Mouse (Mus musculus) kidney, embryonic 15.5 days (tissue): ENCODE results near the gene Clec2d. TPM values are rescaled to one million over a fixed set of nuclear protein-coding genes. Genes with fewer than 3 reads are reported as not detected.
A peak's percentile ranks its signal among the peaks of the same experiment; 100 is the strongest.
"Not testable (repeated sequence)": the region's sequence is repeated elsewhere in the genome, so short reads cannot be mapped to it uniquely, and the experiment has no call there.

ENCODE experiments used
- ATAC-seq: fragments of 200-750 bp; cut with Nextera tagmentation; replicated peaks from 2 replicates; pipeline ENCODE4 v1.8.0; 2017; ENCODE audit warnings: moderate TSS enrichment; ENCODE audit not compliant: low FRiP score
- H3K27ac ChIP-seq: fragments of 300-500 bp; sonication (generic); 2 replicates; pipeline ENCODE4 v1.5.1; 2015; ENCODE audit warnings: mild to moderate bottlenecking, inconsistent platforms
- H3K27me3 ChIP-seq: fragments of 300-500 bp; sonication (generic); 2 replicates; pipeline ENCODE4 v1.6.1; 2015; ENCODE audit warnings: inconsistent platforms
- H3K36me3 ChIP-seq: fragments of 300-500 bp; sonication (generic); 2 replicates; pipeline ENCODE4 v1.6.1; 2015; ENCODE audit warnings: inconsistent platforms
- H3K4me1 ChIP-seq: fragments of 300-500 bp; sonication (generic); 2 replicates; pipeline ENCODE4 v1.6.1; 2015; ENCODE audit warnings: inconsistent platforms
- H3K4me2 ChIP-seq: fragments of 300-500 bp; sonication (generic); 2 replicates; pipeline ENCODE4 v1.6.1; 2015; ENCODE audit warnings: moderate library complexity, mild to moderate bottlenecking, inconsistent platforms
- H3K4me3 ChIP-seq: fragments of 300-500 bp; sonication (generic); replicated peaks from 2 replicates; pipeline ENCODE4 v1.5.1; 2015; ENCODE audit warnings: mild to moderate bottlenecking, inconsistent platforms
- H3K9ac ChIP-seq: fragments of 300-500 bp; sonication (generic); 2 replicates; pipeline ENCODE4 v1.6.1; 2015; ENCODE audit warnings: mild to moderate bottlenecking, inconsistent platforms
- H3K9me3 ChIP-seq: fragments of 300-500 bp; sonication (generic); replicated peaks from 2 replicates; pipeline ENCODE4 v1.6.1; 2016; ENCODE audit warnings: inconsistent platforms
- WGBS: fragments of 180-500 bp; shearing (Covaris S2); methylation state at CpG from one replicate; pipeline ENCODE4 v1.1.7; 2015; ENCODE audit warnings: mixed read lengths; 5-methylcytosine and 5-hydroxymethylcytosine counted together
- polyA plus RNA-seq: library from polyadenylated mRNA; unstranded; fragments of >200 nt; fragmentation: Nextera tagmentation; extraction: Ambion mirVana; gene quantifications from 2 replicates; pipeline ENCODE4 v1.2.1, GENCODE M21; 2015

Gene Clec2d
- polyA plus RNA-seq, 1 experiment from 2014 or later: 0.51 TPM

DNA sequence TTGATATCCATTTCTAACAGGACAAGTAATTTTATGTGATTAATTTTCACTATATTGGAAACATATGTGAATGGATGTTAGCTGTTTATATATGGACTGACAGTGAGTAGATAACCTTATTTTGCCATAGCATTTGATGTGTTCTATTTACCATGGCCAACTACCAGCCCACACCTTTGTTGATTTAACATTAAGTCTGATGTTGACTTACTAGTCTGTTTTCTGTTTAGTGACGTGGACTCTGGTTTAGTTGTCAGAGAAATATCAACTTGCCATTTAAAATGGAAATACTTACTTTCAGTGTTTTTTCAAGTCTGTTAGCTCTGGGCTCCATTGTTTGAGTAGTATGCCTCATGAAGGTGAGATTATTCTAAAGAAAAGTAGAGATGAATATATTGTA lies 3.8 kb upstream of the Clec2d start:
- Histone ChIP-seq H3K36me3 (no peaks in the 10 kb centered on the region), H3K4me3 (no peak overlapping the region), H3K27ac (no peak overlapping the region), H3K4me1 (no peaks in the 10 kb centered on the region), H3K4me2 (no peak overlapping the region), H3K9me3 (no peaks in the 10 kb centered on the region), H3K27me3 (no peaks in the 10 kb centered on the region), H3K9ac (no peak overlapping the region)
- WGBS: 72% methylated on average over 1 of the region's 1 CpGs
- ATAC-seq: no peak

- Histone ChIP-seq H3K36me3 (peaks cover 7% of the 10 kb centered on the region), H3K27ac (no peak overlapping the region), H3K4me1 (peaks cover 2% of the 10 kb centered on the region; the same call in 1 of the 2 replicates), H3K4me3 (no peak overlapping the region), H3K4me2 (no peak overlapping the region), H3K27me3 (no peaks in the 10 kb centered on the region), H3K9ac (no peak overlapping the region), H3K9me3 (no peaks in the 10 kb centered on the region)
- 84% methylated on average over 2 of the region's 2 CpGs for WGBS
- no peak for ATAC-seq
These were observed 1.1 kb upstream of the Clec2d start for GRCm38 (mm10) chr6:129179281-129179680.

- H3K36me3 ChIP-seq: peaks cover 13% of the 10 kb centered on the region
- H3K27ac ChIP-seq, ATAC-seq, H3K4me2 ChIP-seq, H3K9ac ChIP-seq, H3K9me3 ChIP-seq, H3K4me1 ChIP-seq, H3K4me3 ChIP-seq, H3K27me3 ChIP-seq: not testable (repeated sequence)
- WGBS: 50% methylated on average over 1 of the region's 1 CpGs
These were observed 584 bp upstream of the Clec2d start for GRCm38 (mm10) chr6:129179831-129180230.

DNA sequence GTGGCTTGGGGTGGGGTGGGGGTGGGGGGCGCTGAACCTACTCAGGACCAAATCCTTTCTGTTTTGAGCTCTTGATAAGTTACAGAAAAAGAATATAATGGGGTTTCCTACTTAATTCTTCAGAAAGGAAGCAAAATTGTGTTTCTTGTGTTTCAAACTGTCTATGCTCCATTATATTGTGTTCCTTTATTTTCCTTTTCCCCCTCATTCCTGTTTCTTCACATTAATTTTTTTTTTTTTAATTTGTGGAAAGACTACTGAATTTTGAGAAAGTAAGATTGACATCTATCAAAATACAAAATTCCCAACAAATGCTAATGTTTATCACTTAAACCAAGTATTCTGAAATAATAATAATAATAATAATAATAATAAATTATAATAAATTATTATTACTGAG lies 834 bp downstream of the Clec2d start:
- Histone ChIP-seq H3K4me1 (peaks cover 2% of the 10 kb centered on the region; the same call in 1 of the 2 replicates), H3K27ac (peak overlapping the region; percentile 96), H3K9ac (peak overlapping the region; percentile 46), H3K27me3 (no peaks in the 10 kb centered on the region), H3K4me3 (peak overlapping the region; percentile 50), H3K36me3 (peaks cover 27% of the 10 kb centered on the region), H3K9me3 (no peaks in the 10 kb centered on the region), H3K4me2 (peak overlapping the region; percentile 54)
- no peak for ATAC-seq
- WGBS: 7% methylated on average over 1 of the region's 1 CpGs

- peak overlapping the region; percentile 39 for H3K9ac ChIP-seq
- H3K4me3 ChIP-seq: peak overlapping the region; percentile 42
- peak overlapping the region; percentile 41; the same call in 1 of the 2 replicates for H3K27ac ChIP-seq
- no peak for ATAC-seq
- no peaks in the 10 kb centered on the region for H3K9me3 ChIP-seq
- peak overlapping the region; percentile 49 for H3K4me2 ChIP-seq
- no peaks in the 10 kb centered on the region for H3K27me3 ChIP-seq
- peaks cover 2% of the 10 kb centered on the region; the same call in 1 of the 2 replicates for H3K4me1 ChIP-seq
- peaks cover 31% of the 10 kb centered on the region for H3K36me3 ChIP-seq
These were observed 1.3 kb downstream of the Clec2d start for GRCm38 (mm10) chr6:129181683-129182082.

DNA sequence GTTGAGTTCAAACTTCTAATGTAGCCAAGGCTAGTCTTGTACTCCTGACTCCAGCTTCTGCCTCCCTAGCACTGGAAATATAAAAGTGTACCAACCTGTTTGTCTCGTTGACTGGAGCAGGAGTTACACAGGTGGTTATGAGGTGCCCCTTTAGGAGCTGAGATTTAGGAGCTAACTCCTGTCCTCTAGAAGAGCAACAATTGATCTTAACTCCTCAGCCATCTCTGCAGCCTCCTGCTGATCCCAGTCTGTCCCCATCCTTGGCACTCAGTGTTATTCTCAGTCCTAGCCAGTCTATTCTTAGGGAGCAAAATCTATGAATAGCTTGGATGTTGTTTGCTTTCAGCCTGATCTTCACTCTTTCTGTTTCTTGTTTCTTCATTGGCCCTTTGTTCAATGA lies 2.1 kb downstream of the Clec2d start:
- Histone ChIP-seq H3K36me3 (peaks cover 34% of the 10 kb centered on the region), H3K27me3 (no peaks in the 10 kb centered on the region), H3K27ac (no peak overlapping the region), H3K4me3 (peak overlapping the region; percentile 34), H3K4me2 (peak overlapping the region; percentile 55), H3K9ac (no peak overlapping the region), H3K4me1 (peaks cover 2% of the 10 kb centered on the region; the same call in 1 of the 2 replicates), H3K9me3 (no peaks in the 10 kb centered on the region)
- WGBS: 76% methylated on average over 1 of the region's 1 CpGs
- no peak for ATAC-seq

DNA sequence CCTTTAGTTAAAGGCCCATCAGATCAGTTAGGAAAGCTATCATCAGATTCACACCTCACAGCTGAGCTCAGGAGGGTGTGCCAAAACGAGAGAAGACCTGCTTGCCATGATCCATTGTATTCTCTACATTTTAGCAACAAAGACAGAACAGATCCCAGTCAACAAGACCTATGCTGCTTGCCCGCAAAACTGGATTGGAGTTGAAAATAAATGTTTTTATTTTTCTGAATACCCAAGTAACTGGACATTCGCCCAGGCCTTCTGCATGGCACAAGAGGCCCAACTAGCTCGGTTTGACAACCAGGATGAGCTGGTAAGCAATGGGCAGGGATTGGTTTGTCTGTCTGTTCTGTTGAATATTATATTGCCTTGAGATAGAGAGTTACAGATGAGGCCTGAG lies 3.6 kb downstream of the Clec2d start:
- Histone ChIP-seq H3K36me3 (peaks cover 34% of the 10 kb centered on the region), H3K4me2 (0 out of 2 replicates have a peak overlapping the region, but pooled peaks have one; percentile 10)
- H3K9me3 ChIP-seq, H3K27me3 ChIP-seq, H3K4me1 ChIP-seq, H3K4me3 ChIP-seq, ATAC-seq, H3K9ac ChIP-seq, H3K27ac ChIP-seq: not testable (repeated sequence)
- WGBS: 88% methylated on average over 4 of the region's 4 CpGs

- H3K4me3 ChIP-seq: no peak overlapping the region
- H3K27ac ChIP-seq: no peak overlapping the region
- no peak overlapping the region for H3K4me2 ChIP-seq
- H3K36me3 ChIP-seq: peaks cover 34% of the 10 kb centered on the region
- no peak for ATAC-seq
- H3K9me3 ChIP-seq: no peaks in the 10 kb centered on the region
- H3K4me1 ChIP-seq: peaks cover 2% of the 10 kb centered on the region; the same call in 1 of the 2 replicates
- H3K9ac ChIP-seq: no peak overlapping the region
- 85% methylated on average over 5 of the region's 5 CpGs for WGBS
- H3K27me3 ChIP-seq: no peaks in the 10 kb centered on the region
These were observed 4.4 kb downstream of the Clec2d start for GRCm38 (mm10) chr6:129184788-129185187.

DNA sequence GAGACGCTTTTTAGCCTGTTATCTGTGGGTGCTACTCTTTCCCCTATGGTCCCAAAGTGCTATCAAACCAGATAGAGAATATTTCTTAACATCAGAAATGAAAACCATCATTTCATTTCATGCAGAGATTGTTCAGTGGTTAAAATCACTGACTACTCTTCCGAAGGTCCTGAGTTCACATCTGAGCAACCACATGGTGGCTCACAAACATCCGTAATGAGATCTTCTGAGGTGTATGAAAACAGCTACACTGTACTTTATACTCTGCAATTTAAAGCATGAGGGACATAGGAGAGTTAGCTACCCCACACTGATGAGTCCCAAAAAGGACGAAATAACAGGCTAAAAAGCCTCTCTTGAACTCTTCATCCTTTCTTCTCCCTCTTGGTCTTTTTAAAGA lies 5.6 kb downstream of the Clec2d start:
- Histone ChIP-seq H3K4me2 (no peak overlapping the region), H3K9ac (no peak overlapping the region), H3K27me3 (no peaks in the 10 kb centered on the region), H3K36me3 (peaks cover 34% of the 10 kb centered on the region), H3K27ac (no peak overlapping the region), H3K9me3 (no peaks in the 10 kb centered on the region), H3K4me3 (no peak overlapping the region), H3K4me1 (peaks cover 2% of the 10 kb centered on the region; the same call in 1 of the 2 replicates)
- ATAC-seq: no peak
- WGBS: 85% methylated on average over 4 of the region's 4 CpGs

GRCm38 (mm10) chr6:129186457-129187199 lies 6.2 kb downstream of the Clec2d start:
- Histone ChIP-seq H3K9ac (no peak overlapping the region), H3K9me3 (no peaks in the 10 kb centered on the region), H3K4me1 (peaks cover 2% of the 10 kb centered on the region; the same call in 1 of the 2 replicates), H3K27ac (no peak overlapping the region), H3K4me2 (no peak overlapping the region), H3K4me3 (no peak overlapping the region), H3K36me3 (peaks cover 34% of the 10 kb centered on the region), H3K27me3 (no peaks in the 10 kb centered on the region)
- ATAC-seq: no peak
- 90% methylated on average over 5 of the region's 5 CpGs for WGBS

DNA sequence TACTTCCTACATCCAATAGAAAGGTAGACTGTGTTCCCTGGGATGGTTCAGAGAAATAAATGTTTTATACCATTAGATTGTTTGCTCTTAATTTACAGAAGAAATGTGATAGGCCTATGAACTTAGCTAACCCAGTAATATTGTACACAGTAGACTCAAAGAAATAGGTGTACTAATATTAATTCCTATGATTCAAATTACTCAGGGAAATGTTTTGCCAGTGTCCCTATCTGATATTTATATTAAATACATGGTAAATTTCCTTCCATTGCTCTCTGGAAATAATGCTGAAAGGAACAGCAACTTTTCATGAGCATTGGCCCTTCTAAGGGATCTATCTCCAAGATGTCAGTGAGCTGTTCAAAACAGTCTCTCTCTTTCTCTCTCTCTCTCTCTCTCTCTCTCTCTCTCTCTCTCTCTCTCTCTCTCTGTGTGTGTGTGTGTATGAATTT lies 6.8 kb downstream of the Clec2d start:
- ATAC-seq: no peak
- H3K27me3 ChIP-seq: no peaks in the 10 kb centered on the region
- peaks cover 34% of the 10 kb centered on the region for H3K36me3 ChIP-seq
- H3K27ac ChIP-seq: no peak overlapping the region
- peaks cover 2% of the 10 kb centered on the region; the same call in 1 of the 2 replicates for H3K4me1 ChIP-seq
- H3K9me3 ChIP-seq: no peaks in the 10 kb centered on the region
- H3K4me3 ChIP-seq: no peak overlapping the region
- no peak overlapping the region for H3K9ac ChIP-seq
- H3K4me2 ChIP-seq: no peak overlapping the region

DNA sequence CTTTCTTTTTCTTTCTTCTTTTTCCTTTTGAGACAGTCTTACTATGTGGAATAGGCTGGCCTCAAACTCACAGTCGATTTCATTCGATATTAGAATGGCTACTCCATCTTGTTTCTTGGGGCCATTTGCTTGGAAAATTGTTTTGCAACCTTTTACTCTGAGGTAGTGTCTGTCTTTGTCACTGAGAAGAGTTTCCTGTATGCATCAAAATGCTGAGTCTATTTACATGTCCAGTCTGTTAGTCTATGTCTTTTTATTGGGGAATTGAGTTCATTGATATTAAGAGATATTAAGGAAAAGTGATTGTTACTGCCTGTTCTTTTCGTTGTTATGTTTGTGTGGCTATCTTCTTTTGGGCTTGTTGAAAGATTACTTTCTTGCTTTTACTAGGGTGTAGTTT lies 7.4 kb downstream of the Clec2d start:
- peaks cover 34% of the 10 kb centered on the region for H3K36me3 ChIP-seq
- ATAC-seq, H3K4me2 ChIP-seq, H3K4me3 ChIP-seq, H3K4me1 ChIP-seq, H3K27me3 ChIP-seq, H3K27ac ChIP-seq, H3K9me3 ChIP-seq, H3K9ac ChIP-seq: not testable (repeated sequence)
- 91% methylated on average over 3 of the region's 3 CpGs for WGBS
